Mouse (Mus musculus): ENCODE results near the gene Gm13128.
"Not testable (repeated sequence)": the region's sequence is repeated elsewhere in the genome, so short reads cannot be mapped to it uniquely, and the experiment has no call there.

Gm13128 gene

DNA sequence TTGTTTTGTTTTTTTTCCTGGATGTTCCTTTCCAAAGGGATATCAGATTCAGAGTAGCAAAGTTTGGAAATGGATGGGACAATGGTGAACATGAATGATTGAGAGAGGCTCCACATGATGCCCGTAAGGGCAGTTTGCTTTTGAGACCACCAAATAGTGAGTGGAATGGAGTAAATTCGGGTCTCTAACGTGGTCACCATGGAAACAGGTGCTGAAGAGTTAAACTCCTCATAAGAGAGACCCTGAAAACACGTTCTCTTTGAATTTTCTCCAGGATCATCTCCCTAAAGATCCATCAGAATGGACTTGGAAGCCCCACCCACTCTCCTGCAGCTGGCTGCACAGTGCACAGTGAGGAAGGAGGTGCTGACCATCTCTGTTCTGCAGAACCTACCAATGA, at the start of gene Gm13128:
TSS of gene Gm13128 (plus strand) at position 301 of the 400 bp plus-strand sequence.
- not testable (repeated sequence) for DNase-seq (ENCODE audit: inconsistent ontology term)

- DNase-seq (ENCODE audit: inconsistent ontology term) = not testable (repeated sequence)
These were observed 49.7 kb upstream of the Gm13128 start, which contains the start of gene Pramel5 for GRCm38 (mm10) chr4:144280388-144280787. TSS of gene Pramel5 (minus strand) at chr4:144280488.

- not testable (repeated sequence) for DNase-seq (ENCODE audit: inconsistent ontology term)
These were observed 30.6 kb upstream of the Gm13128 start for GRCm38 (mm10) chr4:144299414-144299813.

- not testable (repeated sequence) for DNase-seq (ENCODE audit: inconsistent ontology term)
These were observed 17.2 kb upstream of the Gm13128 start for GRCm38 (mm10) chr4:144312666-144313460.

GRCm38 (mm10) chr4:144335856-144336255, 5.8 kb downstream of the Gm13128 start:
- not testable (repeated sequence) for DNase-seq (ENCODE audit: inconsistent ontology term)

DNA sequence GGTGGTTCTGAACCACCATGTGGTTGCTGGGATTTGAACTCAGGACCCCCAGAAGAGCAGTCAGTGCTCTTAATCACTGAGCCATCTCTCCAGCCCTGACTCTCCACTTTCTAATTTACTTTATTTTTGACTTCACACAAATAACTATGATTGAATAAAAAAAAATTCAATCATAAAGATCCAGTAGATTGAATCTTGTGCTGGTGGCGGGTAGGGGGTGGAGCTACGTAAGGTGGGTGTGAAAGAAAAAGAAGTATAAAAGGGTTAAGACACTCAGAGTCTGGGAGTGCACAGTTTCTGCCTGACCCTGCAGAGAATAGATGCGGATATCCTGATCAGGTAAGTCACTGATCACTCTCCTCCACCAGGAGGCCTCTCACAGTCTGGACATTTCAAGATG, 27.6 kb downstream of the Gm13128 start, which contains the start of gene Gm13119:
TSS of gene Gm13119 (plus strand) at position 301 of the 400 bp plus-strand sequence.
- DNase-seq (ENCODE audit: inconsistent ontology term) = not testable (repeated sequence)

- DNase-seq (ENCODE audit: inconsistent ontology term) = no peak
These were observed 47.9 kb downstream of the Gm13128 start, which contains the start of gene Pramef20 for GRCm38 (mm10) chr4:144377911-144378310. TSS of gene Pramef20 (minus strand) at chr4:144377933.
